Mouse (Mus musculus): Measurements from ENCODE around the gene Tm6sf2.

- peak; percentile 46; the same call in 1 of the 2 replicates for TF ChIP-seq CTCF (IDR thresholded peaks at IDR 0.05; ENCODE audit: extremely low read depth, insufficient read length, insufficient replicate concordance, low read depth, low read length)
- TF ChIP-seq POLR2A (IDR thresholded peaks at IDR 0.05; ENCODE audit: low read depth, low read length) = no peak
These were observed 50.1 kb downstream of the Tm6sf2 start for GRCm38 (mm10) chr8:70122863-70123262.
